Mouse (Mus musculus): ENCODE data around the gene 5730596B20Rik. TPM values are rescaled to one million over a fixed set of nuclear protein-coding genes. Genes with fewer than 3 reads are reported as not detected.
A peak's percentile ranks its signal among the peaks of the same experiment; 100 is the strongest.

Gene 5730596B20Rik
- polyA plus RNA-seq, 1 experiment from 2014 or later: not detected

GRCm38 (mm10) chr6:52223939-52224760 lies 46.9 kb downstream of the 5730596B20Rik start:
- peaks cover 9% of the 10 kb centered on the region for H3K4me1 ChIP-seq (ENCODE audit: insufficient read depth)
- ATAC-seq (no peak), DNase-seq (no peak)
- H3K9me3 ChIP-seq (ENCODE audit: low read length): no peaks in the 10 kb centered on the region
- no peak overlapping the region for H3K4me2 ChIP-seq (ENCODE audit: low read depth, low read length)
- no peak overlapping the region for H3K9ac ChIP-seq (replicated peaks)
- WGBS (ENCODE audit: insufficient replicate concordance): 7% methylated on average over 24 of the region's 24 CpGs
- no peak for TF ChIP-seq CTCF (IDR thresholded peaks at IDR 0.05; ENCODE audit: low read depth)
- H3K27me3 ChIP-seq (ENCODE audit: insufficient read depth, low read length): peaks cover 99% of the 10 kb centered on the region
- H3K4me3 ChIP-seq (ENCODE audit: low read depth, low read length): 0 out of 2 replicates have a peak overlapping the region, but pooled peaks have one; percentile 3
- no peaks in the 10 kb centered on the region for H3K36me3 ChIP-seq (replicated peaks; ENCODE audit: insufficient read depth, low read length)
- no peak overlapping the region for H3K27ac ChIP-seq (ENCODE audit: low read depth)

- TF ChIP-seq CTCF (IDR thresholded peaks at IDR 0.05; ENCODE audit: low read depth) (no peak), EP300 (IDR thresholded peaks at IDR 0.05; ENCODE audit: low read depth) (no peak)
- peaks cover 9% of the 10 kb centered on the region for H3K4me1 ChIP-seq (ENCODE audit: insufficient read depth)
- H3K27me3 ChIP-seq (ENCODE audit: insufficient read depth, low read length): peaks cover 99% of the 10 kb centered on the region
- no peaks in the 10 kb centered on the region for H3K36me3 ChIP-seq (replicated peaks; ENCODE audit: insufficient read depth, low read length)
- H3K4me3 ChIP-seq (ENCODE audit: low read depth, low read length): no peak overlapping the region
- DNase-seq: no peak
- 3% methylated on average over 36 of the region's 36 CpGs for WGBS (ENCODE audit: insufficient replicate concordance)
- H3K4me2 ChIP-seq (ENCODE audit: low read depth, low read length): peak overlapping the region; percentile 38; the same call in 1 of the 2 replicates
- H3K9me3 ChIP-seq (ENCODE audit: low read length): no peaks in the 10 kb centered on the region
- H3K27ac ChIP-seq (ENCODE audit: low read depth): no peak overlapping the region
- H3K9ac ChIP-seq (replicated peaks): no peak overlapping the region
- ATAC-seq: no peak
Measured at GRCm38 (mm10) chr6:52224895-52225611, 47.8 kb downstream of the 5730596B20Rik start.

GRCm38 (mm10) chr6:52225612-52226568 lies 48.6 kb downstream of the 5730596B20Rik start:
- Histone ChIP-seq H3K36me3 (replicated peaks; ENCODE audit: insufficient read depth, low read length) (no peaks in the 10 kb centered on the region), H3K27ac (ENCODE audit: low read depth) (no peak overlapping the region), H3K9me3 (ENCODE audit: low read length) (no peaks in the 10 kb centered on the region), H3K27me3 (ENCODE audit: insufficient read depth, low read length) (peaks cover 99% of the 10 kb centered on the region), H3K9ac (replicated peaks) (no peak overlapping the region), H3K4me1 (ENCODE audit: insufficient read depth) (peaks cover 9% of the 10 kb centered on the region), H3K4me2 (ENCODE audit: low read depth, low read length) (peak overlapping the region; percentile 38), H3K4me3 (ENCODE audit: low read depth, low read length) (peak overlapping the region; percentile 13; the same call in 1 of the 2 replicates)
- DNase-seq: no peak
- no peak for ATAC-seq
- TF ChIP-seq CTCF (IDR thresholded peaks at IDR 0.05; ENCODE audit: low read depth) (no peak), EP300 (IDR thresholded peaks at IDR 0.05; ENCODE audit: low read depth) (no peak)
- 2% methylated on average over 68 of the region's 69 CpGs for WGBS (ENCODE audit: insufficient replicate concordance)

GRCm38 (mm10) chr6:52226569-52227257 lies 49.4 kb downstream of the 5730596B20Rik start:
- Histone ChIP-seq H3K4me2 (ENCODE audit: low read depth, low read length) (peak overlapping the region; percentile 38), H3K9ac (replicated peaks) (no peak overlapping the region), H3K4me3 (ENCODE audit: low read depth, low read length) (peak overlapping the region; percentile 13; the same call in 1 of the 2 replicates), H3K4me1 (ENCODE audit: insufficient read depth) (0 out of 2 replicates have a peak, but pooled peaks cover 4% of the 10 kb centered on the region), H3K9me3 (ENCODE audit: low read length) (no peaks in the 10 kb centered on the region), H3K27me3 (ENCODE audit: insufficient read depth, low read length) (peaks cover 97% of the 10 kb centered on the region), H3K36me3 (replicated peaks; ENCODE audit: insufficient read depth, low read length) (no peaks in the 10 kb centered on the region), H3K27ac (ENCODE audit: low read depth) (no peak overlapping the region)
- WGBS (ENCODE audit: insufficient replicate concordance): 11% methylated on average over 26 of the region's 26 CpGs
- ATAC-seq: no peak
- TF ChIP-seq CTCF (IDR thresholded peaks at IDR 0.05; ENCODE audit: low read depth) (no peak), EP300 (IDR thresholded peaks at IDR 0.05; ENCODE audit: low read depth) (no peak)
- no peak for DNase-seq

GRCm38 (mm10) chr6:52227470-52228222 lies 50.3 kb downstream of the 5730596B20Rik start:
- H3K4me3 ChIP-seq (ENCODE audit: low read depth, low read length): no peak overlapping the region
- no peaks in the 10 kb centered on the region for H3K36me3 ChIP-seq (replicated peaks; ENCODE audit: insufficient read depth, low read length)
- no peak for ATAC-seq
- TF ChIP-seq CTCF (IDR thresholded peaks at IDR 0.05; ENCODE audit: low read depth) (no peak), EP300 (IDR thresholded peaks at IDR 0.05; ENCODE audit: low read depth) (no peak)
- DNase-seq: no peak
- 0 out of 2 replicates have a peak, but pooled peaks cover 2% of the 10 kb centered on the region for H3K4me1 ChIP-seq (ENCODE audit: insufficient read depth)
- peaks cover 97% of the 10 kb centered on the region for H3K27me3 ChIP-seq (ENCODE audit: insufficient read depth, low read length)
- no peak overlapping the region for H3K9ac ChIP-seq (replicated peaks)
- no peaks in the 10 kb centered on the region for H3K9me3 ChIP-seq (ENCODE audit: low read length)
- WGBS (ENCODE audit: insufficient replicate concordance): 24% methylated on average over 11 of the region's 11 CpGs
- no peak overlapping the region for H3K4me2 ChIP-seq (ENCODE audit: low read depth, low read length)
- H3K27ac ChIP-seq (ENCODE audit: low read depth): no peak overlapping the region
